Mouse (Mus musculus) CH12.LX (cell line): Measurements from ENCODE around the gene Sparc. TPM values are rescaled to one million over a fixed set of nuclear protein-coding genes. Genes with fewer than 3 reads are reported as not detected.
A peak's percentile ranks its signal among the peaks of the same experiment; 100 is the strongest.

Experiments used
- DNase-seq: peaks from one replicate; pipeline ENCODE4 v3.0.0-alpha.2; 2013; ENCODE audit errors: extremely low read depth
- H3K27ac ChIP-seq: 2 replicates; pipeline ENCODE4 v1.5.1; 2012; ENCODE audit warnings: low read depth, mild to moderate bottlenecking, control low read depth, moderate library complexity; ENCODE audit not compliant: insufficient read depth
- H3K27me3 ChIP-seq: replicated peaks from 2 replicates; pipeline ENCODE3; 2012; ENCODE audit warnings: inconsistent platforms
- H3K36me3 ChIP-seq, 2 experiments: replicated peaks in 1 of 2; 2 replicates each; pipeline versions ENCODE3 to v1.6.1; 2012; ENCODE audit warnings: inconsistent platforms in 1 of 2, low read length in 1 of 2, mild to moderate bottlenecking in 1 of 2, mixed read lengths in 1 of 2, moderate library complexity in 1 of 2; ENCODE audit not compliant: control insufficient read depth in 1 of 2, insufficient read depth in 1 of 2
- H3K4me1 ChIP-seq, 2 experiments: 2 replicates each; pipeline ENCODE4 v1.6.1; 2012; ENCODE audit warnings: inconsistent platforms in 1 of 2, moderate library complexity in 1 of 2; ENCODE audit not compliant: insufficient read depth in 2 of 2, control insufficient read depth in 1 of 2
- H3K4me2 ChIP-seq: 2 replicates; pipeline ENCODE4 v1.6.1; 2012; ENCODE audit warnings: low read depth, mild to moderate bottlenecking, control low read depth; ENCODE audit not compliant: poor library complexity, insufficient read depth, severe bottlenecking
- H3K4me3 ChIP-seq, 3 experiments: fragments of 150-350 bp in 1 of 3; sonication (generic) in 1 of 3; replicated peaks in 1 of 3; 2 replicates each; pipeline versions ENCODE3 to v1.5.1; 2011 to 2012; ENCODE audit warnings: low read depth in 2 of 3, low read length in 2 of 3, mild to moderate bottlenecking in 2 of 3, moderate library complexity in 2 of 3, control low read depth in 1 of 3, improper control_type of control experiment in 1 of 3, inconsistent platforms in 1 of 3, mixed read lengths in 1 of 3; ENCODE audit not compliant: poor library complexity in 1 of 3
- H3K79me2 ChIP-seq: replicated peaks from 2 replicates; pipeline ENCODE4 v1.6.1; 2012; ENCODE audit warnings: mild to moderate bottlenecking, moderate library complexity; ENCODE audit not compliant: control insufficient read depth, poor library complexity, insufficient read depth, severe bottlenecking; ENCODE audit errors: extremely low read depth
- H3K9ac ChIP-seq: 2 replicates; pipeline ENCODE4 v1.6.1; 2012; ENCODE audit warnings: low read depth, mild to moderate bottlenecking, control low read depth, moderate library complexity; ENCODE audit not compliant: insufficient read depth
- H3K9me3 ChIP-seq: replicated peaks from 2 replicates; pipeline ENCODE3; 2012; ENCODE audit warnings: low read length, inconsistent platforms, mixed read lengths
- BHLHE40 ChIP-seq: IDR thresholded peaks from 2 replicates; pipeline ENCODE4 v1.6.1; 2011; ENCODE audit warnings: mild to moderate bottlenecking, low read depth, low read length, improper control_type of control experiment
- CHD1 ChIP-seq: IDR thresholded peaks from 2 replicates; pipeline ENCODE4 v1.6.1; 2012; ENCODE audit warnings: low read depth, low read length, improper control_type of control experiment, inconsistent platforms
- CHD2 ChIP-seq: IDR thresholded peaks from 2 replicates; pipeline ENCODE4 v1.6.1; 2011; ENCODE audit warnings: low read length, improper control_type of control experiment
- CTCF ChIP-seq, 2 experiments: IDR thresholded peaks in 1 of 2; conservative IDR thresholded peaks in 1 of 2; 2 replicates each; pipeline ENCODE4 v1.5.1; 2011 to 2012; ENCODE audit warnings: low read depth in 2 of 2, low read length in 2 of 2, improper control_type of control experiment in 1 of 2, inconsistent platforms in 1 of 2, mild to moderate bottlenecking in 1 of 2, moderate library complexity in 1 of 2
- E2F4 ChIP-seq: IDR thresholded peaks from 2 replicates; pipeline ENCODE4 v1.6.1; 2011; ENCODE audit warnings: low read depth, low read length, improper control_type of control experiment; ENCODE audit not compliant: insufficient replicate concordance
- ELF1 ChIP-seq: IDR thresholded peaks from 2 replicates; pipeline ENCODE4 v1.6.1; 2014; ENCODE audit warnings: low read depth, mild to moderate bottlenecking, inconsistent platforms, low read length, improper control_type of control experiment
- EP300 ChIP-seq: IDR thresholded peaks from 2 replicates; pipeline ENCODE4 v1.6.1; 2011; ENCODE audit warnings: low read length, improper control_type of control experiment
- ETS1 ChIP-seq: conservative IDR thresholded peaks from 2 replicates; pipeline ENCODE4 v1.6.1; 2012; ENCODE audit warnings: low read depth, mild to moderate bottlenecking, inconsistent platforms, low read length, improper control_type of control experiment, moderate library complexity
- GABPA ChIP-seq: IDR thresholded peaks from 2 replicates; pipeline ENCODE4 v1.6.1; 2012; ENCODE audit warnings: low read depth, low read length, improper control_type of control experiment, inconsistent platforms; ENCODE audit not compliant: insufficient replicate concordance
- HCFC1 ChIP-seq: IDR thresholded peaks from 2 replicates; pipeline ENCODE4 v1.6.1; 2012; ENCODE audit warnings: low read depth, mild to moderate bottlenecking, inconsistent platforms, low read length, improper control_type of control experiment
- IRF4 ChIP-seq: IDR thresholded peaks from 2 replicates; pipeline ENCODE4 v1.6.1; 2014; ENCODE audit warnings: low read depth, mild to moderate bottlenecking, inconsistent platforms, low read length, improper control_type of control experiment
- JUN ChIP-seq: IDR thresholded peaks from 2 replicates; pipeline ENCODE4 v1.6.1; 2011; ENCODE audit warnings: low read depth, mild to moderate bottlenecking, low read length, improper control_type of control experiment, moderate library complexity; ENCODE audit not compliant: insufficient read depth
- JUND ChIP-seq: conservative IDR thresholded peaks from 2 replicates; pipeline ENCODE4 v1.6.1; 2011; ENCODE audit warnings: low read depth, low read length, improper control_type of control experiment
- KAT2A ChIP-seq: IDR thresholded peaks from 2 replicates; pipeline ENCODE4 v1.6.1; 2012; ENCODE audit warnings: low read length, improper control_type of control experiment, inconsistent platforms; ENCODE audit not compliant: insufficient replicate concordance
- MAFK ChIP-seq: IDR thresholded peaks from 2 replicates; pipeline ENCODE4 v1.6.1; 2011; ENCODE audit warnings: low read length, improper control_type of control experiment; ENCODE audit not compliant: insufficient replicate concordance
- MAX ChIP-seq: IDR thresholded peaks from 2 replicates; pipeline ENCODE4 v1.6.1; 2011; ENCODE audit warnings: low read length, improper control_type of control experiment
- MAZ ChIP-seq: IDR thresholded peaks from 2 replicates; pipeline ENCODE4 v1.6.1; 2012; ENCODE audit warnings: low read depth, mild to moderate bottlenecking, inconsistent platforms, low read length, improper control_type of control experiment, moderate library complexity
- MEF2A ChIP-seq: IDR thresholded peaks from 2 replicates; pipeline ENCODE4 v1.6.1; 2014; ENCODE audit warnings: low read depth, mild to moderate bottlenecking, inconsistent platforms, low read length, improper control_type of control experiment, borderline replicate concordance
- MXI1 ChIP-seq: IDR thresholded peaks from 2 replicates; pipeline ENCODE4 v1.6.1; 2011; ENCODE audit warnings: mild to moderate bottlenecking, low read depth, low read length, improper control_type of control experiment
- MYC ChIP-seq: IDR thresholded peaks from 2 replicates; pipeline ENCODE4 v1.6.1; 2011; ENCODE audit warnings: low read depth, mild to moderate bottlenecking, improper control_type of control experiment, low read length
- NELFE ChIP-seq: IDR thresholded peaks from 2 replicates; pipeline ENCODE4 v1.6.1; 2011; ENCODE audit warnings: low read depth, low read length, improper control_type of control experiment
- NRF1 ChIP-seq: IDR thresholded peaks from 2 replicates; pipeline ENCODE4 v1.6.1; 2014; ENCODE audit warnings: low read depth, mild to moderate bottlenecking, inconsistent platforms, low read length, improper control_type of control experiment, moderate library complexity
- PAX5 ChIP-seq: IDR thresholded peaks from 2 replicates; pipeline ENCODE4 v1.6.1; 2012; ENCODE audit warnings: low read length, inconsistent platforms, mixed read lengths
- POLR2A ChIP-seq: IDR thresholded peaks from 2 replicates; pipeline ENCODE4 v1.6.1; 2011; ENCODE audit warnings: low read depth, mild to moderate bottlenecking, improper control_type of control experiment, low read length
- POLR2AphosphoS2 ChIP-seq: IDR thresholded peaks from 2 replicates; pipeline ENCODE4 v1.6.1; 2011; ENCODE audit warnings: low read depth, low read length, improper control_type of control experiment
- RAD21 ChIP-seq: IDR thresholded peaks from 2 replicates; pipeline ENCODE4 v1.6.1; 2011; ENCODE audit warnings: low read depth, mild to moderate bottlenecking, low read length, improper control_type of control experiment, moderate library complexity
- RCOR1 ChIP-seq: conservative IDR thresholded peaks from 2 replicates; pipeline ENCODE4 v1.6.1; 2012; ENCODE audit warnings: low read depth, mild to moderate bottlenecking, inconsistent platforms, low read length, improper control_type of control experiment
- SIN3A ChIP-seq: IDR thresholded peaks from 2 replicates; pipeline ENCODE4 v1.6.1; 2012; ENCODE audit warnings: low read length, improper control_type of control experiment, inconsistent platforms
- SMC3 ChIP-seq: IDR thresholded peaks from 2 replicates; pipeline ENCODE4 v1.6.1; 2011; ENCODE audit warnings: low read depth, low read length, improper control_type of control experiment
- TBP ChIP-seq: conservative IDR thresholded peaks from 2 replicates; pipeline ENCODE4 v1.6.1; 2011; ENCODE audit warnings: low read depth, low read length, improper control_type of control experiment
- TCF12 ChIP-seq: IDR thresholded peaks from 2 replicates; pipeline ENCODE4 v1.6.1; 2014; ENCODE audit warnings: low read depth, mild to moderate bottlenecking, inconsistent platforms, low read length, improper control_type of control experiment
- UBTF ChIP-seq: IDR thresholded peaks from 2 replicates; pipeline ENCODE4 v1.6.1; 2012; ENCODE audit warnings: low read depth, mild to moderate bottlenecking, inconsistent platforms, low read length, improper control_type of control experiment, moderate library complexity
- USF1 ChIP-seq: IDR thresholded peaks from 2 replicates; pipeline ENCODE4 v1.6.1; 2014; ENCODE audit warnings: low read depth, mild to moderate bottlenecking, inconsistent platforms, low read length, improper control_type of control experiment
- USF2 ChIP-seq: conservative IDR thresholded peaks from 2 replicates; pipeline ENCODE4 v1.6.1; 2011; ENCODE audit warnings: low read depth, low read length, improper control_type of control experiment
- ZC3H11A ChIP-seq: IDR thresholded peaks from 2 replicates; pipeline ENCODE4 v1.6.1; 2012; ENCODE audit warnings: low read depth, mild to moderate bottlenecking, inconsistent platforms, low read length, improper control_type of control experiment
- ZKSCAN1 ChIP-seq: IDR thresholded peaks from 2 replicates; pipeline ENCODE4 v1.6.1; 2012; ENCODE audit warnings: low read depth, inconsistent platforms, low read length, improper control_type of control experiment, borderline replicate concordance
- ZMIZ1 ChIP-seq: IDR thresholded peaks from 2 replicates; pipeline ENCODE4 v1.6.1; 2012; ENCODE audit warnings: low read depth, mild to moderate bottlenecking, inconsistent platforms, low read length, improper control_type of control experiment
- ZNF384 ChIP-seq: IDR thresholded peaks from 2 replicates; pipeline ENCODE4 v1.6.1; 2012; ENCODE audit warnings: low read depth, low read length, improper control_type of control experiment, inconsistent platforms
- dilution Hi-C: fragments of 300-500 bp; cut with MboI; formaldehyde crosslinking; loops from 2 replicates; pipeline ENCODE4 v1.14.3; 2020; ENCODE audit warnings: low sequenced_read_pairs; ENCODE audit not compliant: extremely low pct_unique_long_range_greater_than_20kb, extremely low pct_ligation_motif_present
- in situ Hi-C: fragments of 300-500 bp; cut with MboI; formaldehyde crosslinking; loops from 3 replicates; pipeline ENCODE4 v1.14.3; 2019; ENCODE audit warnings: low sequenced_read_pairs, low pct_ligation_motif_present, low pct_unique_long_range_greater_than_20kb, mixed read lengths
- polyA plus RNA-seq: library from polyadenylated mRNA; unstranded; fragments of >175 nt; gene quantifications from 2 replicates; pipeline ENCODE4 v1.2.1, GENCODE M21; 2012; ENCODE audit warnings: low read depth; ENCODE audit not compliant: insufficient read length
- total RNA-seq, 2 experiments: library from RNA; depleted of rRNA; stranded (reverse); fragments of 300-350 nt in 1 of 2; fragments of >200 nt in 1 of 2; gene quantifications; 2 replicates each; pipeline ENCODE4 v1.2.3; 2012 to 2014

Gene Sparc
- total and polyA plus RNA-seq, 3 experiments: 0.13 to 0.57 TPM; not detected in 1

GRCm38 (mm10) chr11:55461019-55461645 is 38.1 kb upstream of the Sparc start, which contains the start of gene Atox1:
Atox1 (minus strand) TSS chr11:55461239.
- peak within 1 kb of the TSS; percentile 17 for H3K27ac ChIP-seq
- H3K79me2 ChIP-seq: peaks cover 19% of the 10 kb centered on the region
- no peak for TF ChIP-seq PAX5
- no peak for TF ChIP-seq USF1
- 0 out of 2 replicates have a peak, but pooled peaks have one; percentile 40 for TF ChIP-seq MYC
- TF ChIP-seq RCOR1: no peak
- peak; percentile 45; the same call in 1 of the 2 replicates for TF ChIP-seq MAX
- no peak for TF ChIP-seq JUN
- no peak for TF ChIP-seq GABPA
- no peak for TF ChIP-seq USF2
- 0 out of 2 replicates have a peak, but pooled peaks have one; percentile 15 for TF ChIP-seq MAFK
- TF ChIP-seq ZNF384: no peak
- peak; percentile 86 for TF ChIP-seq NELFE
- TF ChIP-seq ELF1: peak; percentile 98
- peak; percentile 92 for TF ChIP-seq SIN3A
- peak; percentile 85 for TF ChIP-seq ZMIZ1
- peak; percentile 46; the same call in 1 of the 2 replicates for TF ChIP-seq CHD2
- TF ChIP-seq BHLHE40: no peak; the same call in 1 of the 2 replicates
- TF ChIP-seq MEF2A: peak; percentile 59
- TF ChIP-seq UBTF: peak; percentile 51
- TF ChIP-seq ZKSCAN1: no peak
- peak; percentile 52 for TF ChIP-seq JUND
- TF ChIP-seq CTCF (conservative IDR thresholded peaks at IDR 0.05 in 1 of 2, IDR thresholded peaks at IDR 0.05 in 1 of 2; ENCODE audit: low read depth in 2 of 2, low read length in 2 of 2): no peak
- no peak for TF ChIP-seq RAD21
- peak; percentile 58 for TF ChIP-seq TBP
- TF ChIP-seq ZC3H11A: no peak
- peak; percentile 43; the same call in 1 of the 2 replicates for TF ChIP-seq KAT2A
- TF ChIP-seq E2F4: no peak
- TF ChIP-seq TCF12: peak; percentile 77
- TF ChIP-seq NRF1: peak; percentile 36; the same call in 1 of the 2 replicates
- 0 out of 2 replicates have a peak, but pooled peaks have one; percentile 29 for TF ChIP-seq CHD1
- TF ChIP-seq MAZ: peak; percentile 78; the same call in 1 of the 2 replicates
- peak; percentile 96 for TF ChIP-seq POLR2A
- peak; percentile 76 for TF ChIP-seq POLR2AphosphoS2
- peak; percentile 91 for TF ChIP-seq IRF4
- no peak for TF ChIP-seq ETS1
- no peak for TF ChIP-seq SMC3
- TF ChIP-seq HCFC1: peak; percentile 80
- no peak; the same call in none of the 2 replicates for TF ChIP-seq MXI1
- no peak for TF ChIP-seq EP300
- in situ Hi-C loops (no loop called here), dilution Hi-C loops (no loop called here)
- H3K4me3 ChIP-seq: peak within 1 kb of the TSS; percentile 86 to 92 (median 89)
- H3K27me3 ChIP-seq: no peaks in the 10 kb centered on the region
- H3K4me1 ChIP-seq: peaks cover 8 to 50% of the 10 kb centered on the region in 2 experiments; a peak in 3 of 4 replicates
- peak within 1 kb of the TSS; percentile 90 for H3K4me2 ChIP-seq
- DNase-seq: peak; percentile 99
- peak within 1 kb of the TSS; percentile 59 for H3K9ac ChIP-seq
- no peaks in the 10 kb centered on the region for H3K9me3 ChIP-seq
- H3K36me3 ChIP-seq: peaks cover 0 to 18% of the 10 kb centered on the region in 2 experiments
